Mouse (Mus musculus) forebrain, embryonic 16.5 days (tissue): ENCODE measurements around the gene Muc13. TPM values are rescaled to one million over a fixed set of nuclear protein-coding genes. Genes with fewer than 3 reads are reported as not detected.

Source experiments
- ATAC-seq: fragments of 200-750 bp; cut with Nextera tagmentation; 2 replicates; pipeline ENCODE4 v1.8.0; 2017; ENCODE audit warnings: mild to moderate bottlenecking, moderate library complexity
- H3K27ac ChIP-seq: fragments of 300-500 bp; sonication (generic); 2 replicates; pipeline ENCODE4 v1.5.1; 2014; ENCODE audit warnings: low read length, control low read depth
- H3K27me3 ChIP-seq: fragments of 300-500 bp; sonication (generic); replicated peaks from 2 replicates; pipeline ENCODE4 v1.6.1; 2014; ENCODE audit warnings: low read length; ENCODE audit not compliant: control insufficient read depth, insufficient read depth
- H3K36me3 ChIP-seq: fragments of 300-500 bp; sonication (generic); 2 replicates; pipeline ENCODE4 v1.6.1; 2014; ENCODE audit not compliant: control insufficient read depth, insufficient read depth
- H3K4me1 ChIP-seq: fragments of 300-500 bp; sonication (generic); replicated peaks from 2 replicates; pipeline ENCODE4 v1.6.1; 2014; ENCODE audit warnings: low read length; ENCODE audit not compliant: control insufficient read depth, insufficient read depth
- H3K4me2 ChIP-seq: fragments of 300-500 bp; sonication (generic); 2 replicates; pipeline ENCODE4 v1.6.1; 2014; ENCODE audit warnings: mild to moderate bottlenecking, low read length, control low read depth
- H3K4me3 ChIP-seq: fragments of 300-500 bp; sonication (generic); replicated peaks from 2 replicates; pipeline ENCODE4 v1.5.1; 2014; ENCODE audit warnings: mild to moderate bottlenecking, low read length, control low read depth
- H3K9ac ChIP-seq: fragments of 300-500 bp; sonication (generic); replicated peaks from 2 replicates; pipeline ENCODE4 v1.6.1; 2014; ENCODE audit warnings: low read depth, low read length, control low read depth
- H3K9me3 ChIP-seq: fragments of 300-500 bp; sonication (generic); 2 replicates; pipeline ENCODE4 v1.6.1; 2016; ENCODE audit warnings: low read length; ENCODE audit not compliant: control insufficient read depth
- WGBS: fragments of 180-500 bp; shearing (Covaris S2); extraction: QIAGEN DNeasy Blood & Tissue Kit; methylation state at CpG from one replicate; pipeline ENCODE4 v1.1.7; 2014; 5-methylcytosine and 5-hydroxymethylcytosine counted together
- polyA plus RNA-seq: library from polyadenylated mRNA; unstranded; fragments of >200 nt; fragmentation: Nextera tagmentation; extraction: Ambion mirVana; gene quantifications from 2 replicates; pipeline ENCODE4 v1.2.1, GENCODE M21; 2015

Gene Muc13
- 0.11 TPM in 1 of 2 replicates, not detected in the other for polyA plus RNA-seq

- no peak for ATAC-seq
- Histone ChIP-seq H3K27ac (no peak within 1 kb of the TSS), H3K27me3 (no peaks in the 10 kb centered on the region), H3K9ac (no peak within 1 kb of the TSS), H3K9me3 (no peaks in the 10 kb centered on the region), H3K36me3 (no peaks in the 10 kb centered on the region), H3K4me1 (no peaks in the 10 kb centered on the region), H3K4me2 (no peak within 1 kb of the TSS), H3K4me3 (no peak within 1 kb of the TSS)
- WGBS: 92% methylated on average over 10 of the region's 10 CpGs
Observed at GRCm38 (mm10) chr16:33793846-33794791, at the start of gene Muc13. Muc13 (plus strand) TSS chr16:33794037.

DNA sequence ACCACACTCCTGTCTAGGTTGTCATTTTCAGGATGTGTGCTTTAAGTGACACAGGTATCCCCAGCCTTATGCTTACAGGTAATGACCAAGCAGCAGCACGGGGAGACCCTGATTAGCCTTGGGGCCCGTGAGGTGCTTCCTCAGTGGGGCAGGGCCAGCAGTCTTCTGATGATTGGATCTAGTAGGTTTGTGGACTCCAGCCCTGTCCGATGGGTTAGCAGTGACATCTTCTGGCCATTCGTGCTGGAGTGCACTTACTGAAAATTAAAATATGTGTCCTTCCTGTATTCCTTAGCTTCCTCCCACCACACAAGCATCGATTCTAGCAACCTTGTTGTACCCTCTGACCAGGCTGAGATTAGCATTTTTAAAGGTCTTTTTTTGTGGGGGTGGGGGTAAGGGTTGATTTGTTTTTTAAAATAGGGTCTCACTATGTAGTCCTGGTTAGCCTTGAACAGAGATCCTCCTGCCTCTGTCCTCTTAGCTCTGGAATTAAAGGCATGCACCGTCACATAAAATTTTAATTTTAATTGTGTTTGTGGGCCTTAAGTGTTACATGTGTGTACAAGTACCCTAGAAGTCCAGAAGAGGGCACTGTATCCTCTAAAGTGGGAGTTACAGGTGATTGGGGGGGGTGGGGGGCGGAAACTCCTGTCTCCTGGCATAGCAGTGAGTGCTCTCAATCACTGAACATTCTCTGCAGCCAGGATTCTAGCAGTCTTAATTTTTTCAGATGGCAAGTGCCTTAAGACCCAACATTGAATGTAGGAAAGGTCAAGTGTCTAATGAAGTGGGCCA is 49.0 kb upstream of the Muc13 start:
- 60% methylated on average over 7 of the region's 7 CpGs for WGBS
- no peaks in the 10 kb centered on the region for H3K9me3 ChIP-seq
- no peak overlapping the region for H3K4me2 ChIP-seq
- peaks cover 2% of the 10 kb centered on the region; the same call in 1 of the 2 replicates for H3K36me3 ChIP-seq
- peak; percentile 32; the same call in 1 of the 2 replicates for ATAC-seq
- H3K27me3 ChIP-seq: no peaks in the 10 kb centered on the region
- no peak overlapping the region for H3K27ac ChIP-seq
- H3K9ac ChIP-seq: no peak overlapping the region
- H3K4me1 ChIP-seq: peaks cover 19% of the 10 kb centered on the region
- no peak overlapping the region for H3K4me3 ChIP-seq

- Histone ChIP-seq H3K27me3 (no peaks in the 10 kb centered on the region), H3K9me3 (no peaks in the 10 kb centered on the region), H3K9ac (no peak overlapping the region), H3K4me2 (no peak overlapping the region), H3K36me3 (peaks cover 2% of the 10 kb centered on the region; the same call in 1 of the 2 replicates), H3K4me1 (peaks cover 13% of the 10 kb centered on the region), H3K27ac (no peak overlapping the region), H3K4me3 (no peak overlapping the region)
- ATAC-seq: no peak
- 84% methylated on average over 7 of the region's 7 CpGs for WGBS
Observed at GRCm38 (mm10) chr16:33745457-33745856, 48.4 kb upstream of the Muc13 start.

- peaks cover 5% of the 10 kb centered on the region for H3K4me1 ChIP-seq
- 67% methylated on average over 10 of the region's 10 CpGs for WGBS
- no peak overlapping the region for H3K4me2 ChIP-seq
- no peak for ATAC-seq
- no peak overlapping the region for H3K4me3 ChIP-seq
- peaks cover 2% of the 10 kb centered on the region; the same call in 1 of the 2 replicates for H3K36me3 ChIP-seq
- H3K9ac ChIP-seq: no peak overlapping the region
- H3K9me3 ChIP-seq: no peaks in the 10 kb centered on the region
- H3K27ac ChIP-seq: no peak overlapping the region
- H3K27me3 ChIP-seq: no peaks in the 10 kb centered on the region
Observed at GRCm38 (mm10) chr16:33746074-33746676, 47.7 kb upstream of the Muc13 start.

DNA sequence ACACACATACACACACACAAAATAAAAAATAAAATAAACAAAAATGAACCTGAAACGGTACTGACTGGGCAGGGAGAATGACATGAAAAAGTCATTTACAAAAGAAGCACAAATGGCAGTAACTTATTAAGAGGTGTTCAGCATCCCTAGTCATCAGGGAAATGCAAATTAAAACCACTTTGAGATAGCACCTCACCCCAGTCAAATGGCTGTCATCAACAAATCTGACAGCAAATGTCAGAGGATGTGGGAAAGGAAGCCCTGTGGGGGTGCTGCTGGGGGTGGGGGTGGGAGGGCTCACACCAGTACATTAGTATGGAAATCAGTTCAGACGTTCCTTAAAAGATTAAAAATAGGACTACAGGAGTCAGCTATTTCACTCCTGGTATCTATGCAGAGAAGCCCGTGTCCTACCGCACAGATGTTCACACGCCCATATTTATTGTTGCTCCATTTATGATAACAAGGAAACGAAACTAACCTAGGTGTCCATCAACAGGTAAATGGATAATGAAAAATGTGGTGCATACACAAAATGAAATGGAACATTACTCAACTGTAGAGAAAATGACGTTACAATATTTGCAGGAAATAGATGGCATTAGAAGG is 46.4 kb upstream of the Muc13 start:
- Histone ChIP-seq H3K36me3 (peaks cover 5% of the 10 kb centered on the region; the same call in 1 of the 2 replicates), H3K27me3 (no peaks in the 10 kb centered on the region), H3K27ac (no peak overlapping the region), H3K9me3 (no peaks in the 10 kb centered on the region), H3K4me1 (peaks cover 3% of the 10 kb centered on the region; the same call in 1 of the 2 replicates), H3K4me2 (no peak overlapping the region), H3K4me3 (no peak overlapping the region), H3K9ac (no peak overlapping the region)
- 65% methylated on average over 7 of the region's 7 CpGs for WGBS
- no peak for ATAC-seq

DNA sequence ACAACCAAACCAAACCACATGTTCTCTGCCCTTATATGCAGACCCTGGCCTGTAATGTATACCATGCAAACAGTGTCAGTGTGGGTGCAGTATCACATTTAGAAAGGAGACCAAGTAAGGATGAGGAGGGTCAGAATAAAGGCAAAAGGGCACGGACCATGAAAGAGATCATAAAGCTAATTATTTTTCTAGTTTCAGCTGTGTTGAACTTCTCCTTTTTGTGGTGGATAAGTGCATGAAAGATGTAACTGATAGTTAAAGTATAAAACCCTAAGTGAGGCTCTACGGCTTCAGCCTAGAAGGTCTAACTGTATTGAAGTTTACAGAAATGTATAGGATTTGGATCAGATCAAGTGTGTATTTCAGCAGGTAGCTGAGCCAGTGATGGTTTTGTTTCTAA is 45.8 kb upstream of the Muc13 start:
- no peaks in the 10 kb centered on the region for H3K27me3 ChIP-seq
- no peak overlapping the region for H3K4me3 ChIP-seq
- H3K9me3 ChIP-seq: no peaks in the 10 kb centered on the region
- WGBS: 91% methylated on average over 2 of the region's 2 CpGs
- ATAC-seq: no peak
- peaks cover 3% of the 10 kb centered on the region; the same call in 1 of the 2 replicates for H3K4me1 ChIP-seq
- no peak overlapping the region for H3K4me2 ChIP-seq
- 0 out of 2 replicates have a peak, but pooled peaks cover 3% of the 10 kb centered on the region for H3K36me3 ChIP-seq
- H3K9ac ChIP-seq: no peak overlapping the region
- no peak overlapping the region for H3K27ac ChIP-seq

DNA sequence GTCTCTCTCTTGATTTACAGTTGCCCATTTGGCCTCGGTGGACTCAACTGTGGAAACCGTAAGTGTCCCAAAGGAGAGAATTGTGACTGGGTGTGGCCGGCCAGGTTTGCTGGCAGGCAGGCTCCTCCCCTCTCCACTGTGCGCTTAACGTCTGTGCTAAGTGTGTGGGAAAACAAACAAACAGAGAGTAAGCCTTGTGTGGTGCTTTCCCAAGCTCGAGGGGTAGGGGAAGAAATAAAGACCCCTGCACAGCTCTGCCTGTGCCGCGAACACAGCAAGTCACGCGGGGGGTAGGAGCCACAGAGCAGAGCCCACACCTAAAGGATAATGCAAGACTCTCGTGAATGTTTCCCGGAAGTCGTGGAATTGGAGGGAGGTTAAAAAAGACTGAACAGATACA is 42.7 kb upstream of the Muc13 start:
- ATAC-seq: no peak
- Histone ChIP-seq H3K9ac (no peak overlapping the region), H3K27me3 (no peaks in the 10 kb centered on the region), H3K4me3 (no peak overlapping the region), H3K9me3 (no peaks in the 10 kb centered on the region), H3K4me2 (no peak overlapping the region), H3K36me3 (0 out of 2 replicates have a peak, but pooled peaks cover 3% of the 10 kb centered on the region), H3K27ac (no peak overlapping the region), H3K4me1 (peaks cover under 1% of the 10 kb centered on the region; the same call in 1 of the 2 replicates)
- WGBS: 55% methylated on average over 13 of the region's 13 CpGs

DNA sequence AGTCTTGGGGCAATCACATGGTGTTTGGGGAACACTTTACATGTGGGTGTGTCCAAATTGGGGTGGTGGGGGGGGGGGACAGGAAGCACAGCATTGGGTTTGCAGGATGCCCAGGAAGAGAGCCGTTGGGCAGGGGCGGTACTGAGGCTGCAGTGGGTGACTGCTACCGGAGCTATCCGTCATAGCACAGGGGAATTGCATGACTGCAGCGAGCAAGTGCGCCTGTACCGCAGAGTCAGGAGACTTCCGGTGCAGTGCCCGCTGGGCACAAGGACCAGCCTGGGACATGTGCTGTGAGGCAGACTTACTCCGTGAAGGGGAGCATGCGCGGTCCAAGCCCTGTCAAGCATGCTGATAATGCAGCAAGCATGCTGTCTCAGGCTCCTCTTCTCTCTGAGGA is 42.2 kb upstream of the Muc13 start:
- no peak overlapping the region for H3K27ac ChIP-seq
- no peaks in the 10 kb centered on the region for H3K27me3 ChIP-seq
- no peak overlapping the region for H3K4me3 ChIP-seq
- no peak for ATAC-seq
- H3K9me3 ChIP-seq: no peaks in the 10 kb centered on the region
- H3K9ac ChIP-seq: no peak overlapping the region
- no peaks in the 10 kb centered on the region for H3K4me1 ChIP-seq
- H3K36me3 ChIP-seq: 0 out of 2 replicates have a peak, but pooled peaks cover 3% of the 10 kb centered on the region
- WGBS: 78% methylated on average over 12 of the region's 12 CpGs
- H3K4me2 ChIP-seq: no peak overlapping the region
